Mouse (Mus musculus) liver, postnatal 0 days (tissue): Measurements from ENCODE around the gene Entr1.

ENCODE experiments used
- CTCF ChIP-seq: sonication (generic); IDR thresholded peaks from 2 replicates; pipeline ENCODE4 v1.5.1; 2016; ENCODE audit warnings: antibody characterized with exemption, low read depth
- EP300 ChIP-seq: IDR thresholded peaks from 2 replicates; pipeline ENCODE4 v1.6.1; 2016; ENCODE audit warnings: antibody characterized with exemption, low read depth, mild to moderate bottlenecking

DNA sequence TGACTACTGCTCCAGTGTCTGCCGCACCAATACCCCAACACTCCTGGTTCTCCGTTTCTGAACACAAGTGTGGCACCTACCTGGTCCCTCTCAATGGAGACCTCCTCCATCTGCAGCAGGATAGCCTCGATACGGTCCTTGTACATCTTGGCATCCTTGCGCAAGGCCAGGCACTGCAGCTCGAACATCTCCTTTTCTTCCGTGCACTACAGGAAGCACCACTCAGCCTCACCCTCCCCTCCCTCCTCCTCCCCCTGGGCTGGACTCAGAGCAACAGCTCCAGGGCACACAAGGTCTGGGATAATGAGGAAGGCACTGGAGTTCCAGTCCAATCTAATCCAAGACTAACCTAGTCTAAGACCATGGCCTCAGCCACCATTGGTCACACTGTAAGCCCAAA lies 32.4 kb downstream of the Entr1 start:
- no peak for TF ChIP-seq EP300
- TF ChIP-seq CTCF, result no peak
